Mouse (Mus musculus) CH12.LX (cell line): ENCODE results near the gene Rybp. TPM values are rescaled to one million over a fixed set of nuclear protein-coding genes. Genes with fewer than 3 reads are reported as not detected.

Experiments
- DNase-seq: peaks from one replicate; pipeline ENCODE4 v3.0.0-alpha.2; 2013; ENCODE audit errors: extremely low read depth
- H3K27ac ChIP-seq: 2 replicates; pipeline ENCODE4 v1.5.1; 2012; ENCODE audit warnings: low read depth, mild to moderate bottlenecking, control low read depth, moderate library complexity; ENCODE audit not compliant: insufficient read depth
- H3K27me3 ChIP-seq: replicated peaks from 2 replicates; pipeline ENCODE3; 2012; ENCODE audit warnings: inconsistent platforms
- H3K36me3 ChIP-seq, 2 experiments: replicated peaks in 1 of 2; 2 replicates each; pipeline versions ENCODE3 to v1.6.1; 2012; ENCODE audit warnings: inconsistent platforms in 1 of 2, low read length in 1 of 2, mild to moderate bottlenecking in 1 of 2, mixed read lengths in 1 of 2, moderate library complexity in 1 of 2; ENCODE audit not compliant: control insufficient read depth in 1 of 2, insufficient read depth in 1 of 2
- H3K4me1 ChIP-seq, 2 experiments: 2 replicates each; pipeline ENCODE4 v1.6.1; 2012; ENCODE audit warnings: inconsistent platforms in 1 of 2, moderate library complexity in 1 of 2; ENCODE audit not compliant: insufficient read depth in 2 of 2, control insufficient read depth in 1 of 2
- H3K4me2 ChIP-seq: 2 replicates; pipeline ENCODE4 v1.6.1; 2012; ENCODE audit warnings: low read depth, mild to moderate bottlenecking, control low read depth; ENCODE audit not compliant: poor library complexity, insufficient read depth, severe bottlenecking
- H3K4me3 ChIP-seq, 3 experiments: fragments of 150-350 bp in 1 of 3; sonication (generic) in 1 of 3; replicated peaks in 1 of 3; 2 replicates each; pipeline versions ENCODE3 to v1.5.1; 2011 to 2012; ENCODE audit warnings: low read depth in 2 of 3, low read length in 2 of 3, mild to moderate bottlenecking in 2 of 3, moderate library complexity in 2 of 3, control low read depth in 1 of 3, improper control_type of control experiment in 1 of 3, inconsistent platforms in 1 of 3, mixed read lengths in 1 of 3; ENCODE audit not compliant: poor library complexity in 1 of 3
- H3K79me2 ChIP-seq: replicated peaks from 2 replicates; pipeline ENCODE4 v1.6.1; 2012; ENCODE audit warnings: mild to moderate bottlenecking, moderate library complexity; ENCODE audit not compliant: control insufficient read depth, poor library complexity, insufficient read depth, severe bottlenecking; ENCODE audit errors: extremely low read depth
- H3K9ac ChIP-seq: 2 replicates; pipeline ENCODE4 v1.6.1; 2012; ENCODE audit warnings: low read depth, mild to moderate bottlenecking, control low read depth, moderate library complexity; ENCODE audit not compliant: insufficient read depth
- H3K9me3 ChIP-seq: replicated peaks from 2 replicates; pipeline ENCODE3; 2012; ENCODE audit warnings: low read length, inconsistent platforms, mixed read lengths
- CHD1 ChIP-seq: IDR thresholded peaks from 2 replicates; pipeline ENCODE4 v1.6.1; 2012; ENCODE audit warnings: low read depth, low read length, improper control_type of control experiment, inconsistent platforms
- CHD2 ChIP-seq: IDR thresholded peaks from 2 replicates; pipeline ENCODE4 v1.6.1; 2011; ENCODE audit warnings: low read length, improper control_type of control experiment
- CTCF ChIP-seq, 2 experiments: IDR thresholded peaks in 1 of 2; conservative IDR thresholded peaks in 1 of 2; 2 replicates each; pipeline ENCODE4 v1.5.1; 2011 to 2012; ENCODE audit warnings: low read depth in 2 of 2, low read length in 2 of 2, improper control_type of control experiment in 1 of 2, inconsistent platforms in 1 of 2, mild to moderate bottlenecking in 1 of 2, moderate library complexity in 1 of 2
- E2F4 ChIP-seq: IDR thresholded peaks from 2 replicates; pipeline ENCODE4 v1.6.1; 2011; ENCODE audit warnings: low read depth, low read length, improper control_type of control experiment; ENCODE audit not compliant: insufficient replicate concordance
- ELF1 ChIP-seq: IDR thresholded peaks from 2 replicates; pipeline ENCODE4 v1.6.1; 2014; ENCODE audit warnings: low read depth, mild to moderate bottlenecking, inconsistent platforms, low read length, improper control_type of control experiment
- EP300 ChIP-seq: IDR thresholded peaks from 2 replicates; pipeline ENCODE4 v1.6.1; 2011; ENCODE audit warnings: low read length, improper control_type of control experiment
- GABPA ChIP-seq: IDR thresholded peaks from 2 replicates; pipeline ENCODE4 v1.6.1; 2012; ENCODE audit warnings: low read depth, low read length, improper control_type of control experiment, inconsistent platforms; ENCODE audit not compliant: insufficient replicate concordance
- HCFC1 ChIP-seq: IDR thresholded peaks from 2 replicates; pipeline ENCODE4 v1.6.1; 2012; ENCODE audit warnings: low read depth, mild to moderate bottlenecking, inconsistent platforms, low read length, improper control_type of control experiment
- IRF4 ChIP-seq: IDR thresholded peaks from 2 replicates; pipeline ENCODE4 v1.6.1; 2014; ENCODE audit warnings: low read depth, mild to moderate bottlenecking, inconsistent platforms, low read length, improper control_type of control experiment
- KAT2A ChIP-seq: IDR thresholded peaks from 2 replicates; pipeline ENCODE4 v1.6.1; 2012; ENCODE audit warnings: low read length, improper control_type of control experiment, inconsistent platforms; ENCODE audit not compliant: insufficient replicate concordance
- MAZ ChIP-seq: IDR thresholded peaks from 2 replicates; pipeline ENCODE4 v1.6.1; 2012; ENCODE audit warnings: low read depth, mild to moderate bottlenecking, inconsistent platforms, low read length, improper control_type of control experiment, moderate library complexity
- MYC ChIP-seq: IDR thresholded peaks from 2 replicates; pipeline ENCODE4 v1.6.1; 2011; ENCODE audit warnings: low read depth, mild to moderate bottlenecking, improper control_type of control experiment, low read length
- PAX5 ChIP-seq: IDR thresholded peaks from 2 replicates; pipeline ENCODE4 v1.6.1; 2012; ENCODE audit warnings: low read length, inconsistent platforms, mixed read lengths
- POLR2AphosphoS2 ChIP-seq: IDR thresholded peaks from 2 replicates; pipeline ENCODE4 v1.6.1; 2011; ENCODE audit warnings: low read depth, low read length, improper control_type of control experiment
- RAD21 ChIP-seq: IDR thresholded peaks from 2 replicates; pipeline ENCODE4 v1.6.1; 2011; ENCODE audit warnings: low read depth, mild to moderate bottlenecking, low read length, improper control_type of control experiment, moderate library complexity
- RCOR1 ChIP-seq: conservative IDR thresholded peaks from 2 replicates; pipeline ENCODE4 v1.6.1; 2012; ENCODE audit warnings: low read depth, mild to moderate bottlenecking, inconsistent platforms, low read length, improper control_type of control experiment
- TCF12 ChIP-seq: IDR thresholded peaks from 2 replicates; pipeline ENCODE4 v1.6.1; 2014; ENCODE audit warnings: low read depth, mild to moderate bottlenecking, inconsistent platforms, low read length, improper control_type of control experiment
- UBTF ChIP-seq: IDR thresholded peaks from 2 replicates; pipeline ENCODE4 v1.6.1; 2012; ENCODE audit warnings: low read depth, mild to moderate bottlenecking, inconsistent platforms, low read length, improper control_type of control experiment, moderate library complexity
- USF1 ChIP-seq: IDR thresholded peaks from 2 replicates; pipeline ENCODE4 v1.6.1; 2014; ENCODE audit warnings: low read depth, mild to moderate bottlenecking, inconsistent platforms, low read length, improper control_type of control experiment
- ZNF384 ChIP-seq: IDR thresholded peaks from 2 replicates; pipeline ENCODE4 v1.6.1; 2012; ENCODE audit warnings: low read depth, low read length, improper control_type of control experiment, inconsistent platforms
- dilution Hi-C: fragments of 300-500 bp; cut with MboI; formaldehyde crosslinking; loops from 2 replicates; pipeline ENCODE4 v1.14.3; 2020; ENCODE audit warnings: low sequenced_read_pairs; ENCODE audit not compliant: extremely low pct_unique_long_range_greater_than_20kb, extremely low pct_ligation_motif_present
- in situ Hi-C: fragments of 300-500 bp; cut with MboI; formaldehyde crosslinking; loops from 3 replicates; pipeline ENCODE4 v1.14.3; 2019; ENCODE audit warnings: low sequenced_read_pairs, low pct_ligation_motif_present, low pct_unique_long_range_greater_than_20kb, mixed read lengths
- polyA plus RNA-seq: library from polyadenylated mRNA; unstranded; fragments of >175 nt; gene quantifications from 2 replicates; pipeline ENCODE4 v1.2.1, GENCODE M21; 2012; ENCODE audit warnings: low read depth; ENCODE audit not compliant: insufficient read length
- total RNA-seq, 2 experiments: library from RNA; depleted of rRNA; stranded (reverse); fragments of 300-350 nt in 1 of 2; fragments of >200 nt in 1 of 2; gene quantifications; 2 replicates each; pipeline ENCODE4 v1.2.3; 2012 to 2014

The Rybp gene
- total and polyA plus RNA-seq, 3 experiments: 9.1 to 27.4 (median 23.6) TPM

DNA sequence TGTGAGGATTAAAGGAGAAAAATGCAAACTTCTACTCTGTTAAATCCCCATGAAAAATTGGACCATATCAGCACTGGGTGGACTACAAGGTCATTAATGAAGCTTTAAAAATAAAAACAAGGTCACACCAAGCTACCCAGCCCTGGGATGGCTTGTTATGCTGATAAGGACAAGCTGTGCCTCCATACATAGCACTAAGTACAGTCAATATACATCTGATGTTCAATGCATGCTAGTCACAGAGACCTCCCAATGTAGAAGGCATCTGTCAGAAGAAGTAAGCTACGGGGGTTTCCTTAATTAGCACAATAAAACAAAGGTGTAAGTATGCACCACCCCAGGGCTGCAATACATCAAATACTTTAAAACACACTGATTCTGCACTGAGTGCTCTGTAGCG is 16.5 kb downstream of the Rybp start:
- Histone ChIP-seq H3K4me2 (no peak overlapping the region), H3K79me2 (peaks cover 12% of the 10 kb centered on the region), H3K27me3 (no peaks in the 10 kb centered on the region), H3K9ac (no peak overlapping the region), H3K4me3 (no peak overlapping the region), H3K36me3 (peaks cover 0 to 13% of the 10 kb centered on the region in 2 experiments), H3K9me3 (no peaks in the 10 kb centered on the region), H3K4me1 (peaks cover 0 to 33% of the 10 kb centered on the region in 2 experiments; a peak in 2 of 4 replicates), H3K27ac (no peak overlapping the region)
- no peak for TF ChIP-seq EP300
- no peak for TF ChIP-seq TCF12
- no peak for TF ChIP-seq MYC
- TF ChIP-seq MAZ: no peak
- TF ChIP-seq HCFC1: no peak
- no peak for TF ChIP-seq GABPA
- TF ChIP-seq RCOR1: no peak
- TF ChIP-seq CHD2: no peak
- TF ChIP-seq KAT2A: no peak
- TF ChIP-seq CTCF (conservative IDR thresholded peaks at IDR 0.05 in 1 of 2, IDR thresholded peaks at IDR 0.05 in 1 of 2; ENCODE audit: low read depth in 2 of 2, low read length in 2 of 2): no peak
- no peak for TF ChIP-seq PAX5
- dilution Hi-C loops (no loop called here), in situ Hi-C loops (no loop called here)
- no peak for DNase-seq

- H3K4me1 ChIP-seq: peaks cover 0 to 24% of the 10 kb centered on the region in 2 experiments; a peak in 1 of 4 replicates
- H3K36me3 ChIP-seq: peaks cover 0 to 4% of the 10 kb centered on the region in 2 experiments
- no peak for DNase-seq
- no peaks in the 10 kb centered on the region for H3K9me3 ChIP-seq
- H3K9ac ChIP-seq: no peak overlapping the region
- H3K27ac ChIP-seq: no peak overlapping the region
- no peak overlapping the region for H3K4me3 ChIP-seq
- in situ Hi-C loops (no loop called here), dilution Hi-C loops (no loop called here)
- TF ChIP-seq POLR2AphosphoS2 (no peak), UBTF (no peak), IRF4 (no peak), EP300 (no peak), E2F4 (no peak), USF1 (no peak), CHD1 (no peak), CTCF (conservative IDR thresholded peaks at IDR 0.05 in 1 of 2, IDR thresholded peaks at IDR 0.05 in 1 of 2; ENCODE audit: low read depth in 2 of 2, low read length in 2 of 2) (no peak), ZNF384 (no peak), RAD21 (no peak), ELF1 (no peak)
- H3K4me2 ChIP-seq: no peak overlapping the region
- no peaks in the 10 kb centered on the region for H3K27me3 ChIP-seq
- peaks cover 12% of the 10 kb centered on the region for H3K79me2 ChIP-seq
Measured at GRCm38 (mm10) chr6:100259607-100260006, 27.7 kb downstream of the Rybp start.
